Mouse (Mus musculus) gastrocnemius, postnatal 36 days (tissue): ENCODE measurements around the gene Creb3. TPM values are rescaled to one million over a fixed set of nuclear protein-coding genes. Genes with fewer than 3 reads are reported as not detected.

Source experiments
- DNase-seq, 2 experiments: peaks; one replicate each; pipeline ENCODE4 v3.0.0; 2022
- intact Hi-C: fragments of 180-260 bp; cut with DNase I; formaldehyde crosslinking; loops from one replicate; pipeline ENCODE4 v1.15.1; 2025
- total RNA-seq, 2 experiments: library from RNA; stranded (reverse); gene quantifications; 2 replicates each; pipeline ENCODE4 v1.2.3; 2021

The Creb3 gene
- total RNA-seq, 2 experiments from 2014 or later: 31.5 to 38.3 TPM

DNA sequence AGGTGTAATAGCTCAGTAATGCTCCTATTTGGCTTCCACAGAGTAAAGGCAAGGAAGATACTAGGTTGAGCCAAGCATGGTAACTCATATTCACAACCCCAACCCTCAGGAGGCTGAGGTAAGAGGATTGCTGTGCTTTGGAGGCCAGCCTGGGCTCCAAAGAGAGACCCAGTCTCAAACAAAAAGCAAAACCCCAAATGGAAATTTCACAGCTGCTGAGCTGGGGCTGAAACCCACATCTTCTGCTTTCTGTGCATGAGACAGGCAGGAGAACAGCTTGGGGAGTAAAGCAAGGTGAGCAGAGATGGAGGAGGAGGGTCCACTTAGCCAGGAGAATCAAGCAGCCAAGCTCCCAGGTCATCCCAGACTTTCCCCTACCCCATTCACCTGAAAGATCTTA lies 8.2 kb upstream of the Creb3 start:
- no peak for DNase-seq
- intact Hi-C loops: no loop called here

- DNase-seq: no peak
- intact Hi-C loops: no loop called here
Measured at GRCm38 (mm10) chr4:43555926-43556325, 6.2 kb upstream of the Creb3 start.

GRCm38 (mm10) chr4:43558028-43558630 lies 4.0 kb upstream of the Creb3 start:
- no peak for DNase-seq
- intact Hi-C loops: no loop called here

DNA sequence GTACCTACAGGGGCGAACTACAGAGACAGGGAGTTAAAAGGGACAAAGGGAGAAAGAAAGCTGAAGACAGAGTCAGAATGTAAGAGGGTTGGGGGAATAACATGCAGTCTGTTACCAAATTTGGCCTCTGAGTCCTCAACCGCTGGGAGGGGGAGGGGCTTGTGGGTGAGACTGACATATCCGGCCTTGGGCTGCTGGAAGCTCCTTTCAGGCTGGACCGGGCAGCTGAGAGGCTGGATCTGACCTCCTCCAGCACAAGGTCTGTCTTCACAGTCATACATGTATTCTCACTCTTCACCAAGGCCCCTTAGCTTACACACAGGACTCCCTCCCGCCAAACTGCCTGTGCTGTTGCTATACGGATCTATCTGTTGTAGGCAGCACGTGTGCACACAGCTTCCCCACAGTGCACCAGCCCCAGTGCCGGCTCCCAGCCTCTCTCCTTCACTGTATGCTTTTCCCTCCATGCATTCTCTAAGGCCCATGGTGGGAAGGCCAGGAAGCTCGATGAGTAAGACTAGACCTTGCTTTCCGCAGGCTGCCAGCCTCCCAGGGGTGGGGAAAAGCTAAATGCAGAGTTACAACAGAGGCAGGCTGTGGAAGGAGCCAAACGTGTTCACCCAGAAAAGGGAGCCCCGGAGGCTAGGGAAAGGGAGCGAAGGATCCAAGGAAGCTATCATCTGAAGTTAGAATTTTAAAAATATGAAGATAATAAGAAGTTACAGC lies 3.3 kb upstream of the Creb3 start:
- DNase-seq: peak in 1 of 2 experiments; percentile 38
- intact Hi-C loops: no loop called here

DNA sequence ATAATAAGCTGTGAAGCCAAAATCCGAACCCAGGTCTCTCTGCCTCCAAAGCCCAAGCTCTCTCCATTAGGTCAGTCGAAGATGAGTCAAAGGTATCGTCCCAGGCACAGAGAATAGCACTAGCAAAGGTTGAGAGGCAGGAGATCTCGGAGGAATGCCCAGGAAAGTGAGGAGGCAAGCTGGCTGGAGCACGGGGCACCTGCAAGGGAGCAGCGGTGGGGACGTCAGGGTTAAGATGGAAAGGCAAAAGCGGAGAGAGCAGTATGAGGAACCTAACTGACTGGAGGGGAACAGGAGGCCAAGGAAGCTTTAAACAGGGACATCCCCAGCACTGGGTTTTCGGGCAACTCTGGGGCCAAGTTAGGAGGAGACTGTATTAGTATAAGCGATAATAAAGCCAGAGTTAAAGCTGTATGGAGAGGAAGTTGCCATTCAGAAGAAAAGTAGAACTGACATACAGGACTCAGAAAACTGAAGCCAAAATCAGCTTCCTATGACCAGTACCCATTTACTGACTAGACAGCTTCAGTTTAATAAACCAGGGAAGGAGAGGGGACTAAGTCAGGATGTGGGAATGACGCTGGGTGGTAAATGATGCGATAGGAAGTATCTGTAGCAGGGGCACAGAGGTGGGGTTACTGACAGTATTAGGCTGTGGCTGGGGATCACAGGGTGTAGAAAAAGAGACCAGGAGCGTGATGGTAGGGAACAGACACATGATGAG lies 2.5 kb upstream of the Creb3 start:
- intact Hi-C loops: no loop called here
- DNase-seq: no peak

DNA sequence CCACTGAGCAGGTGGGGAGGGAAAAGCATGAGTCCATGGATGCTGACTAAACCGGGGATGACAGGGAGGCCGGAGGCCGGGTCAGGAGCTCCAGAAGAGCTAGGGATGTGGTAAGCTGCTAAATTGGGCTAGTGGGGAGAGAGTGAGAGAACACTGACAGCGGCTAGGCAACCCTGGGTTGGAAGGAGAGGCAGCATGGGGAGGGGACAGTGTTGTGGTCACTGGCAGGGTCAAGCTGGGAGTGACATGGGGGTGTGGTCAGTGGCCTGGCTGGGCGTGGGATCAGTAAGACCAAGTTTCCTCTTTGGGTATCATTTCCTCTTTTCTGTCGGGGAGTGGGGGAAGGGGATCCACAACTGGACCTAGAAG lies 1.9 kb upstream of the Creb3 start:
- DNase-seq: peak in 1 of 2 experiments; percentile 32
- intact Hi-C loops: no loop called here

- intact Hi-C loops: no loop called here
Measured at GRCm38 (mm10) chr4:43560976-43561375, 1.2 kb upstream of the Creb3 start.

DNA sequence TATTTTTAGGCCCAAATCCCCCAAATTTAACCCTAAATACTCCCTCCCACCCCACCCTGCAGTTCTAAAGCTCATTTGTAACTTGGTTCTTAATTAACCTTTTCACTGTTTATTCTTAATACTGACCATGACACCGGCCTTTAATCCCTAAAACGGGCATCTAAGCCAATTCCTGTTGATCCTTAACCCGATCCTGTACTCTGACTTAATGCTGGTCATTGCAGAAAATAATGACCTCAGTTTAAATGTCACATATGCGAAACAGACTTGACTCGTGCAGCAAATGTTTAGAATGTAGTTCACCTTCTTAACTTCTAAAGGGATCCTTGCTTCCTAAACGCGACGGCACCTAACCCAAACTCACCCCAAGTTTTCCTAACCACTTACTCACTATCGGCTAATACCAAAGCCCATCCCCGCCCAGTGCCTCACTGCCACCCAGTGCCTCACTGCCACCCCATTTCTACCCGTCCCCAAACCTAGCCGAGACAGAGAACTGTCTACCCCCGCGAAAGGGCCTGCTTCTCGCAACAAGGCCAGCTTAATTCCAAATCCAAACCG lies 616 bp upstream of the Creb3 start:
- intact Hi-C loops: no loop called here
- no peak for DNase-seq

More at GRCm38 (mm10) chr4:43560976-43561375, 1.2 kb upstream of the Creb3 start:
- no peak for DNase-seq

- intact Hi-C loops: loop anchor here (2.0 kb wide), 1 partner anchor 16 kb away; the partner anchor contains the start of genes Gba2 and Rgp1
- no peak for DNase-seq
Measured at GRCm38 (mm10) chr4:43562769-43563600, 853 bp downstream of the Creb3 start.

- intact Hi-C loops: loop anchor here (2.0 kb wide), 1 partner anchor 15 kb away; the partner anchor contains the start of genes Gba2 and Rgp1
- DNase-seq: no peak
Measured at GRCm38 (mm10) chr4:43563601-43563875, 1.4 kb downstream of the Creb3 start.

GRCm38 (mm10) chr4:43564231-43564630 lies 2.1 kb downstream of the Creb3 start:
- DNase-seq: no peak
- intact Hi-C loops: no loop called here

GRCm38 (mm10) chr4:43567140-43567539 lies 5.0 kb downstream of the Creb3 start:
- intact Hi-C loops: no loop called here
- no peak for DNase-seq

DNA sequence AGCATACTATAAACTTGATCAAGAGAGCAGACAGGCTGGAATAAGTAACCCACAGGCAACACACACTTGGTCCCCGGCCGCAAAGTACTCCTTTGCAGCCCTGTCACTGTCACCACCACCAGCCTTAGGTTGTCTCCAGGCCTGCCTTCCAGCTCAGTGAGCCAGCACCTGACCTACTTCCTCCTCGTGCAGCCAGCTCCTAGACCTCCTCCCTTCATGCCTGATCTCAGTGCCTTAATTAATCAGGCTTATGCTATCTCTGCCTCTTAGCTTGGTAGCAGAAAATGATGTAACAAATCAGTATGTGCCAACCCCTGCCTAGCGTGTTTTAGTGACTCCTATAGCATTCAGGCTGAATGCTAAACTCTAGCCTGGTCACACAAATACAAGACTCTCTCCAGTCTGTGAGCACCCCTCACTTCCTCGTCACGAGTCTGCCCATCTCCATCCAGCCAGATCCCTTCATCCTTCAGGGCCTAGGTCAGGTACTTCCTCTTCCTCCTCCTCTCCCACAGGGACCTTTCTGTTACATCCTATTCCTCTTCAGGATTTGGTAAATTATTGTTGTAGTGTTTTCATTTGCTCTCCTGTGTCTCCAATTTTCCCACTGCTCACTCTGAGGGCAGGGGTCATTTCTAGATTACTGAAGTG lies 9.4 kb downstream of the Creb3 start:
- intact Hi-C loops: no loop called here
- DNase-seq: peak in 1 of 2 experiments; percentile 8

GRCm38 (mm10) chr4:43573561-43573960 lies 11.4 kb downstream of the Creb3 start:
- DNase-seq: peak in 1 of 2 experiments; percentile 8
- intact Hi-C loops: no loop called here

DNA sequence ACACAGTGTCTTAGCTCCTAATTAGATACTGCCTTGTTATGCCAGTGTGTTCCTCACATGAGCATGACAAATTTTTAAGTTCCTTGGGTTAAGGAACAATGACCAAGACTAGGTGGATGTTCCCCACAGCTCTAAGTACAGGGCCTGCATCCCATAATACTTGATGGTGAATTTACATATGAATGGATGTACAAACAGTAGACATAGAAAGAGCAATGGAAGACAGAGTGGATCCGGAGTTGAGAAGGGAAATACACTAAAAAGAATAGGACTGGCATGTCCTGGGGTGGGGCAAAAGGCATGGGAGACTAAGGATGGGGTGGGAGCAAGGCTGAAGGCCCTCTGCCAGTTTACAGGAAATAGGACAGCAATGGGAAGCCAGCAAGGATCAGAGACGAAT lies 13.2 kb downstream of the Creb3 start:
- intact Hi-C loops: no loop called here
- DNase-seq: no peak

DNA sequence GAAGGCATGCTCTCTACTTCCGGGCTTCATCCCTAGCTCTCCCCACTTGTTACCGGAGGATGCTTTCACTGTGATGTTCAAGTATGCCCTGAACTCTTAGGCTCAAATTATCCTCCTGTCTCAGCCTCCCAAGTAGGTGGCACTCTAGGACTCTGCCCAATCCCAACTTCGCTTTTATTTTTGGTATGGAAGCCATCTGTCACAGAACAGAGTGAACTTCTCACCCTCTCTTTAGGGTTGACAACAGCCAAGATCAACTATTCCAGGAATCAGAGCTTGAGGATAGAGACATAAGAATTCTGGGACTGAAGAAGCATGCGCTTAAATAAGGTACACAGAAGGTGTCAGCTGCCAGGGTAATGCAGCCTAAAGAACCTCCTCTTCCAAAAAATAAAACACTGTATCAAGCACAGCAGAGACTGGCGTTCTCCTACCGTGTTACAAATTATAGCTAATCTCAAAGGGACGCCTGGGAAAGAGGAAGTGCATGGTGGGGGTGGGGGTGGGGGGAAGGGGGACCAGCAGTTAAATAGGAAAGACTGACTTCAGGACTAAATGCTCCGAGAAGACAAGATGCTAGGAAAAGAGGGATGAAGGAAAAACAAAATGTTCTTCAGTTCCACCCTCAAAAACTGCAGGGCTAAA lies 15.2 kb downstream of the Creb3 start:
- intact Hi-C loops: no loop called here
- no peak for DNase-seq

DNA sequence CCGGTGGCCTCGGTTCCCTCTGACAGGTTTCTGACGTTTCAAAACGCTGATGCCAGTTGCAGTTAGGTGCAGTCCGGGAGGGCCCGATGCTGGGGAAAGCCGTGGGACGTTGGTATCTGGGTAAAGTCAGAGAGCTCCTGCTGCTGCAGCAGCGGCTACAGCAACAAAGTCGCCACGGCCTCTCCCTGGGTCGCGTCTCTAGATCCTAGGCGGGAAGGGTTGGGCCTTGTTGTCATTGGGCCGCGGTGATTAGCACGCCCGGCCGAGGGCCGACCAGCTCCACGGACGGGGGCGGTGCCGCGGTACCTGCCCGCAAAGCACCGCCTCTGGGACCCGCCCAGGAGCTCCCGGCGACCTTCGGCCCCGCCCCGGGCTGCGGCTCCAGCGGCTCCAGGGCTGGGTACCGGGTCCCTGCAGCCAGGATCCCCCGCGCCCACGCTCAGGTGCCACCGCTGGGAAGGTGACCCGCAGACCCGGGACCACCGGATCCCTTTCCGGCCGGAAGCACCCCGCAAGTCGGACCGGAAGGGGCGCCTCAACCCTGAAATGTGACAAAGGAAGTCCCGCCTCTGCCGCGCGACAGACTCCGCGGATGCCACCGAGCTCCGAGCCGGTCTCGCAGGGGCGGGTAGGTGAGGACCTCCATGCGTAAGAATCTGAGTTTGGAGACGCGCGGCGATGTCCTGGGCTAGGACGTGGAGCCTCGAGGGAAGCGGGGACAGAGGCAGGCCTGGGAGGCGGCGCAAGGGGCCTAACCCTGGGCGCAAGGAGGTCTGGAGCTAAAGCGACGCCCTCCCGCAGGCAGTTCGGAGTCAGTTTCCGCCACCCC lies 16.5 kb downstream of the Creb3 start, which contains the start of the genes Rgp1 and Gba2:
Gene Rgp1, plus strand, starts transcription at position 340 of the 829 bp plus-strand sequence.
Gene Gba2, minus strand, starts transcription at position 498 of the 829 bp plus-strand sequence.
- peak; percentile 83 to 91 for DNase-seq
- intact Hi-C loops: loop anchor here (2.0 kb wide), 1 partner anchor 16 kb away; the partner anchor contains the start of genes Creb3 and Tln1

GRCm38 (mm10) chr4:43579256-43579655 lies 17.1 kb downstream of the Creb3 start:
- intact Hi-C loops: loop anchor here (2.0 kb wide), 1 partner anchor 16 kb away; the partner anchor contains the start of genes Creb3 and Tln1
- no peak for DNase-seq
